Mouse (Mus musculus) megakaryocyte progenitor cell, adult 5-6 weeks (primary cell): ENCODE results near the gene Bcl9. TPM values are rescaled to one million over a fixed set of nuclear protein-coding genes. Genes with fewer than 3 reads are reported as not detected.

Experiments
- total RNA-seq, 2 experiments: library from RNA; stranded (forward) in 1 of 2; stranded (reverse) in 1 of 2; fragments of 157-497, 149-512 nt in 1 of 2; fragments of 200-1000 nt in 1 of 2; gene quantifications; 2 replicates each; pipeline versions ENCODE4 v1.2.3 to v1.2.4; 2015 to 2017

Gene Bcl9
- total RNA-seq, 2 experiments from 2014 or later: 6.5 to 20.1 TPM

Other genes starting within 250 kb of the Bcl9 start
- gene Acp6, start 139.1 kb downstream of the Bcl9 start, total RNA-seq (2015): 33.7 and 39.8 TPM in 2 replicates
- gene Acp6, start 139.1 kb downstream of the Bcl9 start, total RNA-seq (2017): 23.9 and 31.8 TPM in 2 replicates
- gene Olfr1402, start 124.1 kb upstream of the Bcl9 start, total RNA-seq (2015): not detected in 2 replicates
- gene Olfr1402, start 124.1 kb upstream of the Bcl9 start, total RNA-seq (2017): not detected in 2 replicates